Mouse (Mus musculus) lung, adult 2 months (tissue): ENCODE data around the gene Capn5.

Experiments
- CTCF ChIP-seq: fragments of 200-500 bp; IDR thresholded peaks from 2 replicates; pipeline ENCODE4 v1.5.1; 2011; ENCODE audit warnings: mild to moderate bottlenecking, low read length, control low read depth; ENCODE audit not compliant: insufficient read depth
- POLR2A ChIP-seq: fragments of 200-500 bp; IDR thresholded peaks from 2 replicates; pipeline ENCODE4 v1.6.1; 2011; ENCODE audit warnings: low read depth, mild to moderate bottlenecking, control low read depth, low read length, borderline replicate concordance; ENCODE audit errors: extremely low read depth

DNA sequence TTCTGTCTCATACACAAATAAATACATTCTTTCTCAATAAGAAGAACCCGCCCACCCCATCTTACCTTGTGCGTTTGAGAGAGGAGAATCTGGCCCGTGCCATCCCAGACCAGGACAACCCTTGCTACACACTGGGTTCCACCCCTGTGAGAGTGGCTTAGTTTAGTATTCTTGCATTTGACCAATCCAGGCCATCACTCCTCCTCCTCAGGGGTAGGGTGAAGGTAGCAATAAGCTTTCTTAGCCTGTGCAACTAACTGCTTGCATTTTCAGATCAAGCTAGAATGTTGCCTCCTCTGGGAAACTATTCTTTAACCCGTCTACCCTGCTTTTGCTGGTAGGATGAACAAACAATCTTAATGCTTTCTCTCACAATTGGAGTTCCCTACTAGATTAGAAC, 21.3 kb upstream of the Capn5 start, which contains the start of gene B3gnt6:
- no peak for TF ChIP-seq CTCF
- no peak for TF ChIP-seq POLR2A
